Mouse (Mus musculus) brown adipose tissue, adult 24 weeks (tissue): ENCODE measurements around the gene Pabpn1l. TPM values are rescaled to one million over a fixed set of nuclear protein-coding genes. Genes with fewer than 3 reads are reported as not detected.
"Not testable (repeated sequence)": the region's sequence is repeated elsewhere in the genome, so short reads cannot be mapped to it uniquely, and the experiment has no call there.

Source experiments
- H3K27ac ChIP-seq: fragments of 200-500 bp; replicated peaks from 2 replicates; pipeline ENCODE4 v1.5.1; 2012; ENCODE audit warnings: low read depth, mild to moderate bottlenecking, low read length
- H3K4me1 ChIP-seq: fragments of 200-500 bp; 2 replicates; pipeline ENCODE4 v1.6.1; 2012; ENCODE audit warnings: low read length, mixed read lengths; ENCODE audit not compliant: control insufficient read depth, insufficient read depth, insufficient read length
- H3K4me3 ChIP-seq: fragments of 200-500 bp; 2 replicates; pipeline ENCODE4 v1.5.1; 2012; ENCODE audit warnings: low read depth, mild to moderate bottlenecking, low read length, moderate library complexity; ENCODE audit not compliant: insufficient read depth
- polyA plus RNA-seq: library from polyadenylated mRNA; stranded (reverse); fragments of >200 nt; gene quantifications from 2 replicates; pipeline ENCODE4 v1.2.4, GENCODE M21; 2012; ENCODE audit not compliant: missing spikeins, insufficient read depth, insufficient read length

Gene Pabpn1l
- polyA plus RNA-seq, 1 experiment: not detected

DNA sequence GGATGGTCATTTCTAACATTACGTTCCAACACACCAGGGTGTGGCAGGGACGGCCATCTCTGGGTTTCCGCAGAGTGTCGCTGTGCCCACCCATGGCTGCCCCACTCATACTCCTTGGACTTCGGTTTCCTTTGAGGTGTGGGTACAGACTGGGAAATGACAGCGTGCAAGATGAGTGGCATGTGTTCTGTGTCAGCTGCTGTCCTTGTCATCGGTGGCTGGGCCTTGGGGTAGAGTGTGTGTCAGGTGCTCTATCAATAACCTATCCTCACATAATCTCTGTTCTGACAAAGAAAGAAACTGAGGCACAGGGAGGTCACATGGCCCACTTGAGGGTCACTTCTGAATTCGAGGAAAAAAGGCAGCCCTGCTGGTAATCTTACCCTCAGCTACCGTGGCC, 14.7 kb upstream of the Pabpn1l start:
- H3K4me3 ChIP-seq: no peak overlapping the region
- no peak overlapping the region for H3K27ac ChIP-seq
- H3K4me1 ChIP-seq: peaks cover 2% of the 10 kb centered on the region; the same call in 1 of the 2 replicates

DNA sequence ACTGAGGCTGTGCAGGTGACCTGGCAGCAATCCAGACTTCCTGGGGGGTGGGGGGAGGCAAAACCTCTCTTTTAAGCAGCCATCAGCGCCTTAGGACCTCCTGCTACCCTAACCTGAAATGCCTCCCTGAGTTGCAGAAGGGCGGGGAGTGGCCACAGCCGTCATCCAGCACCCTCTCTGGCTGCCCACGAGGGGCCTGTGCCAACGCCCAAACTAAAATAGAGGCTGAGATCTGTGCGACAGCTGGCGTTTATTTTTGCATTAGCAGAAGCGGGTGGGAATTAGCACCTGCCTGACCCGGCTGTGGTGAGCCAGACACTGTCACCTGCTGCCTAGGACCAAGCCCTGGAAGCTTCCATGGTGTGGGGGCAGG, 14.2 kb upstream of the Pabpn1l start:
- Histone ChIP-seq H3K27ac (no peak overlapping the region), H3K4me3 (no peak overlapping the region)

GRCm38 (mm10) chr8:122635878-122636802, 13.6 kb upstream of the Pabpn1l start:
- H3K27ac ChIP-seq: no peak overlapping the region
- H3K4me1 ChIP-seq: peaks cover 2% of the 10 kb centered on the region; the same call in 1 of the 2 replicates
- no peak overlapping the region for H3K4me3 ChIP-seq

More for the DNA sequence above, 14.2 kb upstream of the Pabpn1l start:
- peaks cover 2% of the 10 kb centered on the region; the same call in 1 of the 2 replicates for H3K4me1 ChIP-seq

GRCm38 (mm10) chr8:122633205-122633604, 10.7 kb upstream of the Pabpn1l start:
- H3K4me1 ChIP-seq: no peaks in the 10 kb centered on the region
- H3K4me3 ChIP-seq: no peak overlapping the region
- no peak overlapping the region for H3K27ac ChIP-seq

- H3K27ac ChIP-seq, H3K4me3 ChIP-seq, H3K4me1 ChIP-seq: not testable (repeated sequence)
These were observed 9.6 kb upstream of the Pabpn1l start for GRCm38 (mm10) chr8:122632134-122632533.

DNA sequence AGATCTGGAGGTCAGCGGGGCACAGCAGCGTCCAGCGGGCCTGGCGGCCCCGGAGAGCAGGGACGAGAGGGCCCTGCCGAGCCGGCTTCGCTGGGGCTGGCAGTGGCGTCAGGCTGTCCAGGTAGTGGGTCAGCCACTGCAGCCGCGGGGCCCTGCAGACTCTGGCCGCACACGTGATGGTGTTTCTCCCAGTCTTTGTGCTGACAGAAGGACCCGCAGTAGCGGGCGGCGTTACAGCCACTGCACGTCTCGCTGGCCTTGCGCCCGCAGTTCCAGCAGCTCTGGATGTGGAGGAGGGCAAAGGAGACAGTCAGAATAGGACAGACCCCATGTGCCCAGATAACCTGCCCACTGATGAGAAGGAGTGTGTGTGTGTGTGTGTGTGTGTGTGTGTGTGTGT, 8.2 kb upstream of the Pabpn1l start:
- Histone ChIP-seq H3K27ac (no peak overlapping the region), H3K4me1 (no peaks in the 10 kb centered on the region), H3K4me3 (no peak overlapping the region)

- Histone ChIP-seq H3K4me3 (no peak overlapping the region), H3K27ac (no peak overlapping the region), H3K4me1 (no peaks in the 10 kb centered on the region)
These were observed 6.8 kb upstream of the Pabpn1l start for GRCm38 (mm10) chr8:122629388-122629787.

GRCm38 (mm10) chr8:122626896-122627295, 4.4 kb upstream of the Pabpn1l start:
- Histone ChIP-seq H3K27ac (no peak overlapping the region), H3K4me1 (no peaks in the 10 kb centered on the region), H3K4me3 (no peak overlapping the region)

DNA sequence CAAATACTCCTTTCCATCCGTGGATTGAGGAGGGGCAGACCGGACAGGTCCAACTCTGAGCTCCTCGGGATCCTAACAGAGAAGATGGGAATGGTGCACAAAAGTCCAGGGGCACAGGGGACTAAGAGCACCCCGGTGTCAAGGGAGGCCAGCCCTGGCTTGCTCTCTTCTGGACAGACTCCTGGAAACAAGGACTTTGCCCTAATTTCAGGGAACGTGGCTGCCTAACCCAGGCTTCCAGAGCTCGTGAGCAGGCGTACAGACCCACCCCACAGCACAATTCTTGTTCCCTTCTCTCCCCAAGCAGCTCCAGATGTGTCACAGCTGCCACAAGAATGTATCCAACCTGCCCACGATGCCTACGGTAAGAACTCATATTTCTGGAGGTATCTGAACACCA, 3.3 kb upstream of the Pabpn1l start:
- no peaks in the 10 kb centered on the region for H3K4me1 ChIP-seq
- no peak overlapping the region for H3K27ac ChIP-seq
- no peak overlapping the region for H3K4me3 ChIP-seq

GRCm38 (mm10) chr8:122624653-122625052, 2.1 kb upstream of the Pabpn1l start:
- Histone ChIP-seq H3K27ac (no peak overlapping the region), H3K4me1 (no peaks in the 10 kb centered on the region), H3K4me3 (no peak overlapping the region)

DNA sequence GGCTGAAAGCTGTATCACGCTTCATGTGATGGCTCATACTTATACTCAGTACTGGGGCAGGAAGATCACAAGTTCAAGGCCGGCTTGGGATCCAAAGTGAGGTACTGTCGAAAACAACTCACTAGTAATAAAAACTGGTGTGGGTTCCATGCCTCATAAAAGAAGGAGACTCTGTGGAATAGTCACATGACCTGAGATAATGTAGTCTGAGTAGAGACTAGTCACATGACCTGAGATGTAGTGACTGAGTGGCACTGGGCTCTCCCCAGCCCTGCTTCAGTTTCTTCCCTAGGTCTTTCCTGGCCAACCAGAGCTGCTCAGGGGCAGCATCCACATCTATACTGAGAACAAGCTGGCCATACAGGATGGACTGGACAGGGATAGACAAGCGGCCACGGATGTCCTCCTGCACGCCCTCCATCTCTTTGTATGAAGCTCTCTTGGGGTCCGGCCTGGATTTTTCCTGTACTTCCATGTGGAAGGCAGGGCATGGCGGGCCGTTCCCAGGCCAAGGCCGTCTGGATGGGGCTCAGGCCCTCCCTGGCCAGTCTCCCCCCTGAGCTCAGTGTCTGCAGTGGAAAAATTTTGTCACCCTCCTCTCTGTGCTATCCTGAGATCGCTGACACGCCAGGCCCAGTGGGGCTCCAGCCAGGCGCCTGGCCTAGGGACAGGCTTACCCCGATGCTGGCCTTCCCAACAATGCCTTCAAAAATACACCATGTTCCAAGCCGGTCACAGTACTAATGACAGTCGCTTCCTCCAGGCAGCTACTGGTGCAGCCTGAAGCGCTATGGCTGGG, 1.5 kb upstream of the Pabpn1l start:
- no peak overlapping the region for H3K27ac ChIP-seq
- no peaks in the 10 kb centered on the region for H3K4me1 ChIP-seq
- H3K4me3 ChIP-seq: no peak overlapping the region

DNA sequence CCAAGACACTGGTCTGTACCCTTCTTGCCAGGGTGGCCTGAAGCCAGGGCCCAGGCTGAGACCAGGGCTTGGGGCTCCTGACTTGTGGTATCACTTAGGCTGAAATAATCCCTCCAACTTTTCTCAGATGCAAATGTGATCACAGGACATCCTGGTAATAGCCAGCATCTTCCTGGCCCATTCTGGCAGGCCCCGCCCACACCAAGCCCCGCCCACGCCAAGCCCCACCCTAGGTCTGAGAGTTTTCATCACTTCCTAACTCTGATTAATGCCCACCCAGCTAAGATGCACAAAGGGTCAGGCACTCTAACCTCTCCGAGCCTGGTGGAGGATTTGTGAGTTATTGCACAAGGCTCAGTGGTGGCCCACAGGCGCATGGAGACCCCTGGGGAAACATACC, 2.1 kb downstream of the Pabpn1l start:
- no peak overlapping the region for H3K27ac ChIP-seq
- H3K4me1 ChIP-seq: no peaks in the 10 kb centered on the region
- no peak overlapping the region for H3K4me3 ChIP-seq

- Histone ChIP-seq H3K4me3 (no peak overlapping the region), H3K4me1 (no peaks in the 10 kb centered on the region), H3K27ac (no peak overlapping the region)
These were observed 3.7 kb downstream of the Pabpn1l start for GRCm38 (mm10) chr8:122618660-122619378.

DNA sequence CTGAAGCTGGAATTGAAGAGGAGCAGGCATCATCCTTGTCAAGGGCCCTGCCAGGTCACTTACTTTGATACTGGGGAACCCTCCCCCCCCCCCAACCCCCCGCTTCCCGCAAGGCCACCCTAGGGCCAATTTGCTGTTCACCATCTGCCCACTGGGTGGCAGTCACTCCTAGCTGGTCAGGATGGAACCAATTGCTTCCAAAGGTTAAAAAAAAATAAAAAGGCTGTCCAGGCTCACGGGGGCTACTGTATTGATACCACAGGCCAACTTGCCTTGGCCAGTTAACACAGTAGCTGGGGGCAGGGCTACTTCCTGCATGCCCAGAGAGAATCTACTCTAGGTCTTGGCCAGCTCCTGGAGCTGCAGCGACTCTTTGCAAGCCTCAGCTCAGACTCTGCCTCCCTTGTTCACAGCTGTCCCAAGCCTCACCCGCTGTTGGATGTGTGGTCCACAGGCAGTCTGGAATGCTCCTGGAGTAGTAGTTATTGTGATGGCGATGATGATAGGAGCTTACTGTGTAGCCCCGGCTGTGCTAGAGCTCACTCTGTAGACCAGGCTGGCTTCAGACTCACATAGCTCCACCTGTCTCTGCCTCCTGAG, 4.5 kb downstream of the Pabpn1l start:
- Histone ChIP-seq H3K4me1 (no peaks in the 10 kb centered on the region), H3K27ac (no peak overlapping the region), H3K4me3 (no peak overlapping the region)
